8 mouse cellular contexts compared by ENCODE assay signal in the genomic region with DNA sequence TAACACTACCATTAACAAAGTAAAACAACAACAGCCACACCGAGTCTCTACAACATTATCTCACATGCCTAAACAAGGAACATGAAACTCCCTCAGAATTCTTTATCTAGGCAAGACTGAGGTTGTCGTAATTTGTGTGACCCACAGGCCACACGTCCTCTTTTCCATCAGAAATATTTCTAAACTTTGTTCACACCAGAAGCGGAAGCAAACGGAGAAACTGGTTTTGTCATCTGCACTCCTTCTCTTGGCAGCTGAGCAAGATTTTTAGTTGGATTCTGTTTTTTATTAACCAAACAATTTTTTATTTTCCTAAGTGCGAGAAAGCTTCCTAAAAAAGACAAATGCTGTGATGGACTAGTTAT.
DNase-seq lines count a peak whose midpoint lies in the region; ATAC-seq and TF ChIP-seq lines count a peak whose summit lies in the region.

No protein-coding gene starts in this region.

- H3K4me1 ChIP-seq in heart, embryonic 12.5 days (replicated peaks), result peaks cover 35% of the 10 kb centered on the region
- no peaks in the 10 kb centered on the region for H3K4me1 ChIP-seq in lung, postnatal 0 days (ENCODE audit: insufficient read depth, low read depth, low read length)

- no peak for TF ChIP-seq CTCF in layer of hippocampus, adult 2 months (conservative IDR thresholded peaks at IDR 0.05)
- no peak for TF ChIP-seq CTCF in lung, postnatal 0 days (IDR thresholded peaks at IDR 0.05)

- peak overlapping the region; percentile 73 for H3K27ac ChIP-seq in layer of hippocampus, adult 2 months
- H3K27ac ChIP-seq in heart, embryonic 12.5 days (ENCODE audit: poor library complexity, severe bottlenecking), result peak overlapping the region; percentile 80
- peak overlapping the region; percentile 28; the same call in 1 of the 2 replicates for H3K27ac ChIP-seq in lung, postnatal 0 days (ENCODE audit: low read length)

- DNase-seq in layer of hippocampus, adult 2 months (ENCODE audit: low spot score in 2 of 2), result no peak
- no peak for DNase-seq in layer of hippocampus, postnatal 36 days
- DNase-seq in brain, adult 2 months (ENCODE audit: low read depth, low spot score), result peak; percentile 29
- peak; percentile 68 for DNase-seq in lung, postnatal 0 days (ENCODE audit: low spot score)
- DNase-seq in urinary bladder, postnatal 14 days (ENCODE audit: low spot score), result no peak
- no peak for DNase-seq in frontal cortex, postnatal 36 days (ENCODE audit: low spot score in 2 of 2)

- no peaks in the 10 kb centered on the region for H3K36me3 ChIP-seq in heart, embryonic 12.5 days
- H3K36me3 ChIP-seq in lung, postnatal 0 days (ENCODE audit: insufficient read depth, low read length), result no peaks in the 10 kb centered on the region

- TF ChIP-seq EP300 in lung, postnatal 0 days (IDR thresholded peaks at IDR 0.05), result no peak

- no peak for ATAC-seq in heart, embryonic 12.5 days (ENCODE audit: insufficient number of reproducible peaks, low FRiP score)
- peak; percentile 30 for ATAC-seq in lung, postnatal 0 days
- ATAC-seq in cerebellum, adult (ENCODE audit: insufficient number of reproducible peaks, low FRiP score, low TSS enrichment), result no peak

- H3K9me3 ChIP-seq in heart, embryonic 12.5 days (replicated peaks), result no peaks in the 10 kb centered on the region
- no peaks in the 10 kb centered on the region for H3K9me3 ChIP-seq in lung, postnatal 0 days (ENCODE audit: low read length)

- peak overlapping the region; percentile 29 for H3K4me3 ChIP-seq in layer of hippocampus, adult 2 months
- peak overlapping the region; percentile 42 for H3K4me3 ChIP-seq in heart, embryonic 12.5 days
- no peak overlapping the region for H3K4me3 ChIP-seq in lung, postnatal 0 days (ENCODE audit: low read depth, low read length)

- no peak overlapping the region; the same call in 1 of the 2 replicates for H3K9ac ChIP-seq in heart, embryonic 12.5 days
- H3K9ac ChIP-seq in lung, postnatal 0 days (replicated peaks; ENCODE audit: low read depth), result no peak overlapping the region

- peak overlapping the region; percentile 60 for H3K4me2 ChIP-seq in heart, embryonic 12.5 days
- H3K4me2 ChIP-seq in lung, postnatal 0 days (replicated peaks; ENCODE audit: low read depth, low read length), result 0 out of 2 replicates have a peak overlapping the region, but pooled peaks have one; percentile 1

- 28% methylated on average over 6 of the region's 6 CpGs for WGBS in heart, embryonic 12.5 days
- 16% methylated on average over 6 of the region's 6 CpGs for WGBS in lung, postnatal 0 days

- no peaks in the 10 kb centered on the region for H3K27me3 ChIP-seq in heart, embryonic 12.5 days (replicated peaks)
- no peaks in the 10 kb centered on the region for H3K27me3 ChIP-seq in lung, postnatal 0 days (replicated peaks; ENCODE audit: insufficient read depth, low read length)

Comparison
In these comparisons a context has a peak if more than half of its experiments do, and no peak if none do; other contexts are left out.
1. DNase-seq: peak in brain, adult 2 months (single experiment) and lung, postnatal 0 days (single experiment); none in layer of hippocampus, adult 2 months (0 of 2), layer of hippocampus, postnatal 36 days (0 of 2), urinary bladder, postnatal 14 days (single experiment) and frontal cortex, postnatal 36 days (0 of 2).
2. H3K27ac ChIP-seq: peak in every context shown above with its lines; median percentile 80 in heart, embryonic 12.5 days; 73 in layer of hippocampus, adult 2 months; 28 in lung, postnatal 0 days.